Mouse (Mus musculus): Measurements from ENCODE around the gene Bank1. TPM values are rescaled to one million over a fixed set of nuclear protein-coding genes. Genes with fewer than 3 reads are reported as not detected.

The Bank1 gene
- polyA plus RNA-seq, 1 experiment from 2014 or later = 0.24 TPM

DNA sequence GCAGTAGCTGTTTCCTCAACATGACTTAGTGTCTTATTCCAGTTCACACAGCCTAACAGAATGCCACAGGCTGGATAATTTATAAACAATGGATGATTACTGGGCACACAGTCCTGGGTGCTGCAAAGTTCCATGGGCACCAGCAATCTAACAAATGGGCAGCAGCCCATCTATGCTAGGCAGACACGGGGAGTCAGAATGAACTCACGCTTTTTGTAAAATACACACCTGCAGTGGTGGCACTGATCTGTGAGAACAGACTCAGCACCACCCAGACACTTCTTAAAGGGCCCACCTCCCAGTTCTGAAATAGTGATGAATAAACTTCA lies 159.9 kb downstream of the Bank1 start:
- 81% methylated on average over 2 of the region's 2 CpGs for WGBS
- no peaks in the 10 kb centered on the region for H3K36me3 ChIP-seq
- H3K9ac ChIP-seq = no peak overlapping the region
- no peak overlapping the region for H3K4me3 ChIP-seq
- no peaks in the 10 kb centered on the region for H3K9me3 ChIP-seq (replicated peaks)
- H3K4me1 ChIP-seq (replicated peaks) = no peaks in the 10 kb centered on the region
- H3K27me3 ChIP-seq (replicated peaks) = no peaks in the 10 kb centered on the region
- no peak overlapping the region for H3K27ac ChIP-seq (ENCODE audit: poor library complexity, severe bottlenecking)
- ATAC-seq (ENCODE audit: insufficient number of reproducible peaks, low FRiP score) = no peak
- H3K4me2 ChIP-seq = no peak overlapping the region

- no peaks in the 10 kb centered on the region for H3K27me3 ChIP-seq (replicated peaks)
- no peak for ATAC-seq (ENCODE audit: insufficient number of reproducible peaks, low FRiP score)
- no peak overlapping the region for H3K4me2 ChIP-seq
- H3K36me3 ChIP-seq = no peaks in the 10 kb centered on the region
- H3K9ac ChIP-seq = no peak overlapping the region
- H3K4me3 ChIP-seq = no peak overlapping the region
- H3K4me1 ChIP-seq (replicated peaks) = no peaks in the 10 kb centered on the region
- no peak overlapping the region for H3K27ac ChIP-seq (ENCODE audit: poor library complexity, severe bottlenecking)
- WGBS = 68% methylated on average over 7 of the region's 7 CpGs
- no peaks in the 10 kb centered on the region for H3K9me3 ChIP-seq (replicated peaks)
Measured at GRCm38 (mm10) chr3:136165167-136166032, 160.5 kb downstream of the Bank1 start.

GRCm38 (mm10) chr3:136158059-136158458 lies 167.8 kb downstream of the Bank1 start:
- WGBS = 49% methylated on average over 2 of the region's 2 CpGs
- no peak overlapping the region for H3K27ac ChIP-seq (ENCODE audit: poor library complexity, severe bottlenecking)
- ATAC-seq (ENCODE audit: insufficient number of reproducible peaks, low FRiP score) = no peak
- H3K27me3 ChIP-seq (replicated peaks) = no peaks in the 10 kb centered on the region
- no peak overlapping the region for H3K4me3 ChIP-seq
- no peaks in the 10 kb centered on the region for H3K9me3 ChIP-seq (replicated peaks)
- H3K36me3 ChIP-seq = no peaks in the 10 kb centered on the region
- H3K4me2 ChIP-seq = no peak overlapping the region
- H3K4me1 ChIP-seq (replicated peaks) = no peaks in the 10 kb centered on the region
- H3K9ac ChIP-seq = no peak overlapping the region

GRCm38 (mm10) chr3:136155555-136155954 lies 170.3 kb downstream of the Bank1 start:
- H3K4me2 ChIP-seq = no peak overlapping the region
- H3K36me3 ChIP-seq = no peaks in the 10 kb centered on the region
- H3K9me3 ChIP-seq (replicated peaks) = no peaks in the 10 kb centered on the region
- H3K27me3 ChIP-seq (replicated peaks) = no peaks in the 10 kb centered on the region
- no peak overlapping the region for H3K4me3 ChIP-seq
- no peak overlapping the region for H3K27ac ChIP-seq (ENCODE audit: poor library complexity, severe bottlenecking)
- no peak for ATAC-seq (ENCODE audit: insufficient number of reproducible peaks, low FRiP score)
- no peak overlapping the region for H3K9ac ChIP-seq
- no peaks in the 10 kb centered on the region for H3K4me1 ChIP-seq (replicated peaks)
- WGBS = 82% methylated on average over 1 of the region's 1 CpGs

- 74% methylated on average over 3 of the region's 3 CpGs for WGBS
- Histone ChIP-seq H3K9ac (no peak overlapping the region), H3K36me3 (no peaks in the 10 kb centered on the region), H3K9me3 (replicated peaks) (no peaks in the 10 kb centered on the region), H3K4me1 (replicated peaks) (no peaks in the 10 kb centered on the region), H3K4me3 (no peak overlapping the region), H3K27me3 (replicated peaks) (no peaks in the 10 kb centered on the region), H3K27ac (ENCODE audit: poor library complexity, severe bottlenecking) (no peak overlapping the region), H3K4me2 (no peak overlapping the region)
- ATAC-seq (ENCODE audit: insufficient number of reproducible peaks, low FRiP score) = no peak
Measured at GRCm38 (mm10) chr3:136150886-136151285, 175.0 kb downstream of the Bank1 start.

DNA sequence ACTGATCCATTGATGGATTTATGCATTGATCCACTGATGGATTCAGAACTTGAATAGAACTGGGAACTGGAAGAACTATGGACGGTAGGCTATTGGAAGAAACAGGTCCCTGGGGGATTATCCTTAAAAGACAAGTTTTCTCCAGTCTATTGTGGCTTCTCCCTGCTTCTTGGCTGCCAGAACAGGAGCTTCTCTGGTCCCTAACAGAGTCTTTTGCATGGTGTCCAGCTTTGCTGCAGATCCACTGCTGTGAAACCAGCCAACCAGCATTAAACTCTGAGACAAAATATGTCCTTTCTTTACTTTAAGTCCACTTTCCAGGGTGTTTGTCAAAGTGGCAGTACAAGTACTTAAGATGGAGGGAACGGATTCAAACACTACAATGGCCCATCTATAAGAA lies 178.7 kb downstream of the Bank1 start:
- H3K4me3 ChIP-seq = no peak overlapping the region
- no peak for ATAC-seq (ENCODE audit: insufficient number of reproducible peaks, low FRiP score)
- H3K27me3 ChIP-seq (replicated peaks) = no peaks in the 10 kb centered on the region
- no peaks in the 10 kb centered on the region for H3K4me1 ChIP-seq (replicated peaks)
- H3K9me3 ChIP-seq (replicated peaks) = no peaks in the 10 kb centered on the region
- no peak overlapping the region for H3K4me2 ChIP-seq
- 82% methylated on average over 2 of the region's 2 CpGs for WGBS
- no peaks in the 10 kb centered on the region for H3K36me3 ChIP-seq
- H3K27ac ChIP-seq (ENCODE audit: poor library complexity, severe bottlenecking) = no peak overlapping the region
- no peak overlapping the region for H3K9ac ChIP-seq

- no peak for ATAC-seq (ENCODE audit: insufficient number of reproducible peaks, low FRiP score)
- Histone ChIP-seq H3K27me3 (replicated peaks) (no peaks in the 10 kb centered on the region), H3K27ac (ENCODE audit: poor library complexity, severe bottlenecking) (no peak overlapping the region), H3K4me3 (no peak overlapping the region), H3K9ac (no peak overlapping the region), H3K36me3 (no peaks in the 10 kb centered on the region), H3K9me3 (replicated peaks) (no peaks in the 10 kb centered on the region), H3K4me1 (replicated peaks) (no peaks in the 10 kb centered on the region), H3K4me2 (no peak overlapping the region)
- WGBS = 66% methylated on average over 3 of the region's 3 CpGs
Measured at GRCm38 (mm10) chr3:136132013-136132412, 193.9 kb downstream of the Bank1 start.

DNA sequence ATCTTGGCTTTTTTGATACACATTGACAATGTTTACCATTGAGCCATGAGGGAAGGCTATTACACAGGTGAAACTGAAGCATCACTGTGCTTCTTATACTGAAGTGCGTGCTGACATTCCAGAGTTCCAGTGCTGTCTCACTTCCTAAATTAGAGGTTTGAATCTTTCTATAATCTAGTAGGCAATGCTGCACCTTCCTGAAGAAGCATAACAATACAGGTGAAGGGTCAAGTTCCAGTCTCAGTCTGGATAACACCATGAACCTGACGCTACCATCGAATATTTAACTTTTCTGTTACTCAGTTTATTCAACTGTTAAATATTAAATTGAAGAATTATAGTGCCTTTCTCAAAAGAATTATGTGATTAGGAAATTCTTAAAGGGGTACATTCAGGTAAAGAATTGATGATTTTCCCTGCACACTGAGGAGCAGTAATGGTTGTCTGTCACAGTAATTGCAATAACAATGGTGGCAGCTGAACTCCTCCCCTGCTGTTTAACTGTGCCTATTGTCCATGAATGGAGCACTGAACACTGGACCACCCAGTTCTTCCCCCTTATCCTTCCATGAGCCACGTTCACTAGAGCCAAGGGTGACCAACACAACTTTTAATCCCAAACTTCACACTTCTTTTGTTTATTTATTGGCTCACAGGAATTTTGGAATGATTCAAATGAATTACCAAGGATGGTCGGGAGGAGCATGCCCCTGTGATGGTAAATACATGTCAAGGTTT lies 210.2 kb downstream of the Bank1 start:
- H3K36me3 ChIP-seq = no peaks in the 10 kb centered on the region
- no peaks in the 10 kb centered on the region for H3K27me3 ChIP-seq (replicated peaks)
- H3K4me1 ChIP-seq (replicated peaks) = no peaks in the 10 kb centered on the region
- 74% methylated on average over 5 of the region's 5 CpGs for WGBS
- H3K9ac ChIP-seq = no peak overlapping the region
- ATAC-seq (ENCODE audit: insufficient number of reproducible peaks, low FRiP score) = no peak
- no peak overlapping the region for H3K4me3 ChIP-seq
- H3K9me3 ChIP-seq (replicated peaks) = no peaks in the 10 kb centered on the region
- H3K27ac ChIP-seq (ENCODE audit: poor library complexity, severe bottlenecking) = no peak overlapping the region
- H3K4me2 ChIP-seq = no peak overlapping the region

- ATAC-seq (ENCODE audit: insufficient number of reproducible peaks, low FRiP score) = no peak
- no peak overlapping the region for H3K9ac ChIP-seq
- H3K4me2 ChIP-seq = no peak overlapping the region
- WGBS = 82% methylated on average over 6 of the region's 6 CpGs
- H3K27ac ChIP-seq (ENCODE audit: poor library complexity, severe bottlenecking) = no peak overlapping the region
- H3K9me3 ChIP-seq (replicated peaks) = no peaks in the 10 kb centered on the region
- H3K36me3 ChIP-seq = no peaks in the 10 kb centered on the region
- no peaks in the 10 kb centered on the region for H3K27me3 ChIP-seq (replicated peaks)
- no peak overlapping the region for H3K4me3 ChIP-seq
- H3K4me1 ChIP-seq (replicated peaks) = no peaks in the 10 kb centered on the region
Measured at GRCm38 (mm10) chr3:136109411-136110139, 216.3 kb downstream of the Bank1 start.

GRCm38 (mm10) chr3:136106452-136106851 lies 219.4 kb downstream of the Bank1 start:
- no peaks in the 10 kb centered on the region for H3K9me3 ChIP-seq (replicated peaks)
- H3K4me1 ChIP-seq (replicated peaks) = no peaks in the 10 kb centered on the region
- no peak overlapping the region for H3K27ac ChIP-seq (ENCODE audit: poor library complexity, severe bottlenecking)
- H3K9ac ChIP-seq = no peak overlapping the region
- H3K4me3 ChIP-seq = no peak overlapping the region
- H3K4me2 ChIP-seq = no peak overlapping the region
- H3K27me3 ChIP-seq (replicated peaks) = no peaks in the 10 kb centered on the region
- 22% methylated on average over 1 of the region's 1 CpGs for WGBS
- H3K36me3 ChIP-seq = no peaks in the 10 kb centered on the region
- ATAC-seq (ENCODE audit: insufficient number of reproducible peaks, low FRiP score) = no peak

DNA sequence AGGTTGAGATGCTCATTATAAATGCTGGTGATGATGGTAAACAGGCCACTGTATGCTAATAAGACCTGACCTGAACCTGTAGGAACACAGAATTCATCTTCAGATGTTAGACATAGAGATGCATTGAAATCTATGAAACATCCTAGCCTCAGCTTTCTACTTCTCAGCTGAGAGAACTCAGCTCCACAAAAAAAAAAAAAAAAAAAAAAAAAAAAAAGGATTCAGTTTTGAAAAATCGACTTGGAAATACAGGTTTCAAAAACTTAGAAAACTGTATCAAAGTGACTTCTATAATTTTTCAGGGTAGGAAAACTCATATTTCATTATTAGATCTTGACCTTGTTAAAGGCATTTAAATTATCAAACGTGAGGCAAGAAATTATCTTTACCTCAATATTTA lies 222.5 kb downstream of the Bank1 start:
- Histone ChIP-seq H3K9me3 (replicated peaks) (no peaks in the 10 kb centered on the region), H3K4me3 (no peak overlapping the region), H3K4me1 (replicated peaks) (no peaks in the 10 kb centered on the region), H3K4me2 (no peak overlapping the region), H3K36me3 (no peaks in the 10 kb centered on the region), H3K9ac (no peak overlapping the region), H3K27me3 (replicated peaks) (no peaks in the 10 kb centered on the region), H3K27ac (ENCODE audit: poor library complexity, severe bottlenecking) (no peak overlapping the region)
- WGBS = 64% methylated on average over 2 of the region's 2 CpGs
- no peak for ATAC-seq (ENCODE audit: insufficient number of reproducible peaks, low FRiP score)

Measured in heart, embryonic 12.5 days (tissue).